Mouse (Mus musculus): ENCODE measurements around the gene 4930562C15Rik.

DNA sequence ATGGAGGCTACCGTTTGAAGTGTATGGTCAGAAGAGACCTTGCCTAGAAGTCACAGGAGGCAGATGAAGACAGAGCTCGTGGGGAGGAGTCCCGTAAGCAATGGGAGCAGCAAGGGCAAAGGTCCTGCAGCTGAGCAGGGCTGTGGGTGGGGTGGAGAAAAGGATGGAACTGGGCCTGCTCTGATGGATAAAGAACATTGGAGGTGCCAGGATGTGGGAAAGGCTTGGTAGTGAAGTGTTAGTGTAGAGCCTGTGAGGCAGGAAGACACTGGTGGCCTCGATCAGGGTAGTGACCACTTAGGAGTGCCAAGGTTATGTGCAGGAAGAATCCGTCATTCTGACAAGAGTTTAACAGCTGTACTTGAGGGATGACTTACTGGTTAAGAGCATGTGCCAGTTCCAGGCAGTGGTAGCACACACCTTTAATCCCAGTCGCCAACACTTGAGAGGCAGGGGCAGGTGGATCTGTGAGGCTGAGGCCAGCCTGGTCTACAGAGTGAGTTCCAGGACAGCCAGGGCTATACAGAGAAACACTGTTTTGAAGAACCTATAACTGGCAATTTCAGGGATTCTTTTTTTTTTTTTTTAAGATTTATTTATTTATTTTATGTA lies 68.4 kb downstream of the 4930562C15Rik start:
- no peak for TF ChIP-seq CTCF (IDR thresholded peaks at IDR 0.05)
- TF ChIP-seq EP300 (IDR thresholded peaks at IDR 0.05), result no peak

All from lung, postnatal 0 days (tissue).